Mouse (Mus musculus): Measurements from ENCODE around the gene Dse.

DNA sequence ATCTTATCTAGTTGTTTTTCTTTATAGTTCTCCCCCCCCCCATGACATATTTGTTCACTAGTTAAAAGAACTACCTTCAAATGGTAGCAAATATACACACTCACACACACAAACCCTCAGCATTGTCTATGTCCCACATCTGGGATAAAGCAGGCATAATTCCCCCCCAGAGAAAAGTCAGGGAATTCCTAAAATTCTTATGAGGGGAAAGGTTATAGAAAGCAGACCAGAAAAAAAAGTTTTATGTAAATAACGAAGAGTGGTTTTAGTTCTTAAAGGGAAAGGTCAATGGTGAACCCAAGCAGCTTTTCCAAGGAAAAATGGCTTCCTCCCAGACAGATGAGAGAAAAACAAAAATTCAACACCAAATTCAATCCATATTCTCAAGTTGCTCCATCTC is 22.6 kb downstream of the Dse start:
- TF ChIP-seq CTCF (IDR thresholded peaks at IDR 0.05; ENCODE audit: control insufficient read depth, insufficient read depth, insufficient read length), result no peak
- no peak for TF ChIP-seq FOSL1 (IDR thresholded peaks at IDR 0.05; ENCODE audit: insufficient read depth, low read length, poor library complexity, severe bottlenecking)
- no peak for TF ChIP-seq USF1 (IDR thresholded peaks at IDR 0.05; ENCODE audit: low read depth)
- TF ChIP-seq MAX (IDR thresholded peaks at IDR 0.05), result no peak

Data from C2C12 (cell line).